Mouse (Mus musculus) forebrain, postnatal 0 days (tissue): ENCODE measurements around the gene Adar. TPM values are rescaled to one million over a fixed set of nuclear protein-coding genes. Genes with fewer than 3 reads are reported as not detected.
"Not testable (repeated sequence)": the region's sequence is repeated elsewhere in the genome, so short reads cannot be mapped to it uniquely, and the experiment has no call there.

Experiments
- ATAC-seq: fragments of 200-750 bp; cut with Nextera tagmentation; 2 replicates; pipeline ENCODE4 v1.8.0; 2017; ENCODE audit warnings: mild to moderate bottlenecking, moderate library complexity
- DNase-seq: peaks from one replicate; pipeline ENCODE4 v3.0.0-alpha.2; 2015
- H3K27ac ChIP-seq: fragments of 300-500 bp; sonication (generic); 2 replicates; pipeline ENCODE4 v1.5.1; 2014; ENCODE audit warnings: low read depth, mild to moderate bottlenecking, antibody characterized with exemption, low read length, moderate library complexity, mixed read lengths
- H3K27me3 ChIP-seq: fragments of 300-500 bp; sonication (generic); 2 replicates; pipeline ENCODE4 v1.6.1; 2014; ENCODE audit warnings: mild to moderate bottlenecking, low read length, mixed read lengths; ENCODE audit not compliant: insufficient read depth
- H3K36me3 ChIP-seq: fragments of 300-500 bp; sonication (generic); 2 replicates; pipeline ENCODE4 v1.6.1; 2014; ENCODE audit warnings: mild to moderate bottlenecking, moderate library complexity; ENCODE audit not compliant: insufficient read depth
- H3K4me1 ChIP-seq: fragments of 300-500 bp; sonication (generic); 2 replicates; pipeline ENCODE4 v1.6.1; 2014; ENCODE audit warnings: antibody characterized with exemption; ENCODE audit not compliant: insufficient read depth
- H3K4me2 ChIP-seq: fragments of 300-500 bp; sonication (generic); 2 replicates; pipeline ENCODE4 v1.6.1; 2014; ENCODE audit warnings: low read depth, mild to moderate bottlenecking, moderate library complexity
- H3K4me3 ChIP-seq: fragments of 300-500 bp; sonication (generic); 2 replicates; pipeline ENCODE4 v1.5.1; 2014; ENCODE audit warnings: low read depth, low read length, mixed read lengths
- H3K9ac ChIP-seq: fragments of 300-500 bp; sonication (generic); 2 replicates; pipeline ENCODE4 v1.6.1; 2014; ENCODE audit warnings: mild to moderate bottlenecking
- H3K9me3 ChIP-seq: fragments of 300-500 bp; sonication (generic); 2 replicates; pipeline ENCODE4 v1.6.1; 2016; ENCODE audit warnings: low read length
- CTCF ChIP-seq: sonication (generic); IDR thresholded peaks from 2 replicates; pipeline ENCODE4 v1.5.1; 2016; ENCODE audit warnings: antibody characterized with exemption, control low read depth, low read depth
- WGBS: fragments of 180-500 bp; shearing (Covaris S2); extraction: QIAGEN DNeasy Blood & Tissue Kit; methylation state at CpG from one replicate; pipeline ENCODE4 v1.1.7; 2014; 5-methylcytosine and 5-hydroxymethylcytosine counted together
- polyA plus RNA-seq: library from polyadenylated mRNA; unstranded; fragments of >200 nt; fragmentation: Nextera tagmentation; extraction: Ambion mirVana; gene quantifications from 2 replicates; pipeline ENCODE4 v1.2.1, GENCODE M21; 2015
- total RNA-seq: library from RNA; depleted of rRNA; stranded (reverse); fragments of >200 nt; gene quantifications from 2 replicates; pipeline ENCODE4 v1.2.3, GENCODE M21; 2014

Gene Adar
- total and polyA plus RNA-seq, 2 experiments from 2014 or later = 18.5 to 78.2 TPM

GRCm38 (mm10) chr3:89788680-89789352, 74.0 kb downstream of the Adar start:
- Histone ChIP-seq H3K27me3 (no peaks in the 10 kb centered on the region), H3K9ac (no peak overlapping the region), H3K36me3 (peaks cover 3% of the 10 kb centered on the region; the same call in 1 of the 2 replicates), H3K4me1 (no peaks in the 10 kb centered on the region), H3K9me3 (no peaks in the 10 kb centered on the region), H3K27ac (no peak overlapping the region), H3K4me2 (no peak overlapping the region), H3K4me3 (no peak overlapping the region)
- ATAC-seq = no peak; the same call in 1 of the 2 replicates
- no peak for DNase-seq
- peak; percentile 18; the same call in 1 of the 2 replicates for TF ChIP-seq CTCF
- 61% methylated on average over 16 of the region's 16 CpGs for WGBS

- WGBS = 47% methylated on average over 2 of the region's 2 CpGs
- no peak overlapping the region for H3K9ac ChIP-seq
- H3K9me3 ChIP-seq = no peaks in the 10 kb centered on the region
- H3K4me1 ChIP-seq = no peaks in the 10 kb centered on the region
- ATAC-seq (no peak), DNase-seq (no peak)
- H3K4me2 ChIP-seq = no peak overlapping the region
- no peak overlapping the region for H3K4me3 ChIP-seq
- H3K27me3 ChIP-seq = no peaks in the 10 kb centered on the region
- no peaks in the 10 kb centered on the region for H3K36me3 ChIP-seq
- TF ChIP-seq CTCF = no peak
- H3K27ac ChIP-seq = no peak overlapping the region
These were observed 79.8 kb downstream of the Adar start for GRCm38 (mm10) chr3:89794616-89795015.

- 67% methylated on average over 5 of the region's 5 CpGs for WGBS
- no peaks in the 10 kb centered on the region for H3K27me3 ChIP-seq
- no peaks in the 10 kb centered on the region for H3K4me1 ChIP-seq
- ATAC-seq = no peak
- H3K4me3 ChIP-seq = no peak overlapping the region
- TF ChIP-seq CTCF = peak; percentile 18; the same call in 1 of the 2 replicates
- no peak overlapping the region for H3K27ac ChIP-seq
- H3K4me2 ChIP-seq = no peak overlapping the region
- no peak for DNase-seq
- no peak overlapping the region for H3K9ac ChIP-seq
- no peaks in the 10 kb centered on the region for H3K9me3 ChIP-seq
- H3K36me3 ChIP-seq = no peaks in the 10 kb centered on the region
These were observed 80.9 kb downstream of the Adar start for GRCm38 (mm10) chr3:89795746-89796145.

GRCm38 (mm10) chr3:89796358-89796757, 81.5 kb downstream of the Adar start:
- no peak for ATAC-seq
- WGBS = 68% methylated on average over 4 of the region's 4 CpGs
- H3K9ac ChIP-seq = no peak overlapping the region

GRCm38 (mm10) chr3:89798518-89798917, 83.7 kb downstream of the Adar start:
- Histone ChIP-seq H3K27ac (no peak overlapping the region), H3K9me3 (no peaks in the 10 kb centered on the region), H3K4me2 (no peak overlapping the region), H3K27me3 (no peaks in the 10 kb centered on the region), H3K4me1 (no peaks in the 10 kb centered on the region), H3K36me3 (no peaks in the 10 kb centered on the region), H3K4me3 (no peak overlapping the region), H3K9ac (no peak overlapping the region)
- ATAC-seq (no peak), DNase-seq (no peak)
- TF ChIP-seq CTCF = no peak
- WGBS = 86% methylated on average over 3 of the region's 3 CpGs

More at GRCm38 (mm10) chr3:89796358-89796757, 81.5 kb downstream of the Adar start:
- no peaks in the 10 kb centered on the region for H3K27me3 ChIP-seq
- no peaks in the 10 kb centered on the region for H3K9me3 ChIP-seq
- no peaks in the 10 kb centered on the region for H3K36me3 ChIP-seq
- no peak for DNase-seq
- H3K4me1 ChIP-seq = no peaks in the 10 kb centered on the region
- no peak overlapping the region for H3K4me2 ChIP-seq
- H3K27ac ChIP-seq = no peak overlapping the region
- TF ChIP-seq CTCF = no peak
- H3K4me3 ChIP-seq = no peak overlapping the region

GRCm38 (mm10) chr3:89799476-89799875, 84.7 kb downstream of the Adar start:
- no peak overlapping the region for H3K4me2 ChIP-seq
- 5% methylated on average over 13 of the region's 13 CpGs for WGBS
- no peak for ATAC-seq

GRCm38 (mm10) chr3:89800078-89800477, 85.3 kb downstream of the Adar start:
- not testable (repeated sequence) for H3K4me3 ChIP-seq, H3K4me2 ChIP-seq, H3K9me3 ChIP-seq, DNase-seq, H3K36me3 ChIP-seq, H3K27me3 ChIP-seq, H3K4me1 ChIP-seq, H3K9ac ChIP-seq, ATAC-seq, H3K27ac ChIP-seq
- 26% methylated on average over 3 of the region's 3 CpGs for WGBS

More at GRCm38 (mm10) chr3:89799476-89799875, 84.7 kb downstream of the Adar start:
- Histone ChIP-seq H3K36me3 (no peaks in the 10 kb centered on the region), H3K27ac (no peak overlapping the region), H3K9ac (no peak overlapping the region), H3K4me3 (no peak overlapping the region), H3K4me1 (no peaks in the 10 kb centered on the region), H3K27me3 (no peaks in the 10 kb centered on the region), H3K9me3 (no peaks in the 10 kb centered on the region)
- no peak for TF ChIP-seq CTCF
- no peak for DNase-seq
